Mouse (Mus musculus) neutrophil, adult 5-6 weeks (primary cell): ENCODE measurements around the gene Odf3l1. TPM values are rescaled to one million over a fixed set of nuclear protein-coding genes. Genes with fewer than 3 reads are reported as not detected.

Experiments used
- ATAC-seq: fragments of 151-379, 151-347 bp; 2 replicates; pipeline ENCODE4 v1.8.0; 2017; ENCODE audit warnings: mild to moderate bottlenecking, moderate TSS enrichment; ENCODE audit not compliant: insufficient number of reproducible peaks, poor library complexity, low FRiP score, severe bottlenecking; ENCODE audit errors: extremely low read depth
- total RNA-seq: library from RNA; stranded (forward); fragments of 200-1000 nt; gene quantifications from 2 replicates; pipeline ENCODE4 v1.2.3, GENCODE M21; 2017

Gene Odf3l1
- total RNA-seq, 1 experiment from 2014 or later: not detected

DNA sequence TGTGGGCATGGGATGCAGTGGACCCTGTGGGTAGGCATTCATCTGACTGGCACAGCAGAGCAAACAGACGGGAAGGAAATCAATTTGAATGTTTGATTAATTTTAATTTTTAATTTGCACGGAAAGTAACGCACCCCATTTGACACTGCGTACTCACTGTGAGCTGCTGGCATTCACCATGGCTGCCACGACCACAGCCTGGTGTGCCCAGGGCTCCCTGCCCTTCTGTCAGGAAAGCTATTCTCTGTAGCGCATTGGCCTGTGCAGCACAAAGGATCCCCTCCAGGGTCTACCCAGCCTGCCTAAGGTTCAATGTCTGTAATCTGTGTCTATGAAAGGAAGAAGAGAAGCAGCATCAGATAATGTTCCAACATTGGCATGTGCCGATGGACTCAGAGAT, 61.3 kb downstream of the Odf3l1 start:
- no peak for ATAC-seq

Other genes starting within 250 kb of the Odf3l1 start
- gene Lingo1, start 68.2 kb downstream of the Odf3l1 start, total RNA-seq: not detected in 2 replicates
- not detected in 2 replicates for gene Cspg4, start 354 bp upstream of the Odf3l1 start, total RNA-seq
- gene Snx33, start 63.7 kb upstream of the Odf3l1 start, total RNA-seq: 8.6 and 9.2 TPM in 2 replicates
- gene Imp3, start 72.8 kb upstream of the Odf3l1 start, total RNA-seq: 31.1 and 36.7 TPM in 2 replicates
- 5.2 and 5.6 TPM in 2 replicates for gene Snupn, start 86.2 kb upstream of the Odf3l1 start, total RNA-seq
- 9.0 and 10.8 TPM in 2 replicates for gene Ptpn9, start 130.2 kb upstream of the Odf3l1 start, total RNA-seq
- gene Sin3a, start 207.4 kb upstream of the Odf3l1 start, total RNA-seq: 124 and 134 TPM in 2 replicates